Mouse (Mus musculus): ENCODE data around the gene Dnajc22. TPM values are rescaled to one million over a fixed set of nuclear protein-coding genes. Genes with fewer than 3 reads are reported as not detected.

Dnajc22 gene
- polyA plus RNA-seq, 1 experiment from 2014 or later, result 18.6 TPM

DNA sequence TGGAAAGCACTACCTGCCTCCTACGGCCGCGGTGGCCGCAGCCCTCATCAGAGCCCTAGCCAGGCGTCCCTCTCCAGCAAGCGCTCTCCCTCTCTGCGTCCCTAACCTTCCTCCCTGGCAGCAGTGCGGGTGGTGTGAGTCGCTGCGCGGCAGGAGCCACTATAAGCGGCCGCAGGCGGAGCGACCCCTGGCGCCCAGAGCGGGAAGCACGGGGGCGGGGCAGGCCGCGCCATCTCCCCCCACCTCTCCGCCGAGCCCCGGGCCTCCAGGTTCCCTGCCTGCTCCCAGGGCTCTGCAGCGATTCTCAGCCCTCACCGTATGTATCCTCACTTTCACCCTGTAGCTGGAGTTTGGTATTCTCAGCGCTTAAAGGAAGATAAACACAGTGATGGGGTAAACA, 4.7 kb upstream of the Dnajc22 start:
- Histone ChIP-seq H3K4me1 (peaks cover 21% of the 10 kb centered on the region), H3K9ac (no peak overlapping the region), H3K27me3 (replicated peaks) (peaks cover 89% of the 10 kb centered on the region), H3K9me3 (no peaks in the 10 kb centered on the region), H3K27ac (no peak overlapping the region), H3K4me2 (peak overlapping the region; percentile 58), H3K4me3 (replicated peaks) (peak overlapping the region; percentile 30; the same call in 1 of the 2 replicates), H3K36me3 (peaks cover 4% of the 10 kb centered on the region; the same call in 1 of the 2 replicates)
- under 1% methylated on average over 27 of the region's 27 CpGs for WGBS
- ATAC-seq (ENCODE audit: insufficient read depth, low FRiP score, low read depth), result peak; percentile 41; the same call in 1 of the 2 replicates

DNA sequence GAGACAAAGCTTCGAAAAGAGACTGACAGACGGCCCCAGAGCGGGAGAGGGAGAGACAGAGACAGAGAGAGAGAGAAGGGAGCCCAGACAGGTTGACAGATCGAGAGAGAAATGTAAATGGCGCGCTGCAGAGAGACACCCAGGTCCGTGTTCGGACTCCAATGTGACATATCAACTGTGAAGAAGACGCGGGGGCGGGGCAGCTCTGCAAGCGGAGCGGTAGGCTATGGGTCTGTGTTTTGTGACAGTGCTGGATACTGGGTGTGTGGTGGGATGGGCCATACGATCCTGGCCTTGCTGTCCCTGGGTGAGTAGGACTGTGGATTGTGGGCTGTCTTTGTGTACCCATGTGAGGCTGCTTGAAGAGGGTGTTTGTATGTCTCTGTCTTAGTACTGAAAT, 3.9 kb upstream of the Dnajc22 start:
- ATAC-seq (ENCODE audit: insufficient read depth, low FRiP score, low read depth), result no peak
- Histone ChIP-seq H3K9me3 (no peaks in the 10 kb centered on the region), H3K27me3 (replicated peaks) (peaks cover 90% of the 10 kb centered on the region), H3K4me1 (peaks cover 23% of the 10 kb centered on the region), H3K36me3 (no peaks in the 10 kb centered on the region), H3K9ac (no peak overlapping the region), H3K4me2 (peak overlapping the region; percentile 58; the same call in 1 of the 2 replicates), H3K27ac (no peak overlapping the region), H3K4me3 (replicated peaks) (no peak overlapping the region)
- 19% methylated on average over 14 of the region's 14 CpGs for WGBS

GRCm38 (mm10) chr15:99093291-99094258, 605 bp downstream of the Dnajc22 start:
- ATAC-seq (ENCODE audit: insufficient read depth, low FRiP score, low read depth), result no peak; the same call in 1 of the 2 replicates
- Histone ChIP-seq H3K4me1 (peaks cover 39% of the 10 kb centered on the region), H3K27ac (no peak overlapping the region), H3K36me3 (no peaks in the 10 kb centered on the region), H3K4me2 (peak overlapping the region; percentile 92), H3K9ac (0 out of 2 replicates have a peak overlapping the region, but pooled peaks have one; percentile 3), H3K4me3 (replicated peaks) (peak overlapping the region; percentile 42), H3K9me3 (no peaks in the 10 kb centered on the region), H3K27me3 (replicated peaks) (peaks cover 89% of the 10 kb centered on the region)
- 2% methylated on average over 56 of the region's 56 CpGs for WGBS

- no peaks in the 10 kb centered on the region for H3K36me3 ChIP-seq
- peak overlapping the region; percentile 35 for H3K4me2 ChIP-seq
- no peak overlapping the region for H3K27ac ChIP-seq
- H3K4me1 ChIP-seq, result peaks cover 47% of the 10 kb centered on the region
- no peaks in the 10 kb centered on the region for H3K9me3 ChIP-seq
- H3K27me3 ChIP-seq (replicated peaks), result peaks cover 85% of the 10 kb centered on the region
- WGBS, result 3% methylated on average over 27 of the region's 27 CpGs
- no peak overlapping the region for H3K9ac ChIP-seq
- no peak overlapping the region for H3K4me3 ChIP-seq (replicated peaks)
- no peak for ATAC-seq (ENCODE audit: insufficient read depth, low FRiP score, low read depth)
Measured at GRCm38 (mm10) chr15:99094631-99095270, 1.8 kb downstream of the Dnajc22 start.

- ATAC-seq (ENCODE audit: insufficient read depth, low FRiP score, low read depth), result no peak
- no peak overlapping the region for H3K4me3 ChIP-seq (replicated peaks)
Measured at GRCm38 (mm10) chr15:99095356-99095755, 2.4 kb downstream of the Dnajc22 start.

DNA sequence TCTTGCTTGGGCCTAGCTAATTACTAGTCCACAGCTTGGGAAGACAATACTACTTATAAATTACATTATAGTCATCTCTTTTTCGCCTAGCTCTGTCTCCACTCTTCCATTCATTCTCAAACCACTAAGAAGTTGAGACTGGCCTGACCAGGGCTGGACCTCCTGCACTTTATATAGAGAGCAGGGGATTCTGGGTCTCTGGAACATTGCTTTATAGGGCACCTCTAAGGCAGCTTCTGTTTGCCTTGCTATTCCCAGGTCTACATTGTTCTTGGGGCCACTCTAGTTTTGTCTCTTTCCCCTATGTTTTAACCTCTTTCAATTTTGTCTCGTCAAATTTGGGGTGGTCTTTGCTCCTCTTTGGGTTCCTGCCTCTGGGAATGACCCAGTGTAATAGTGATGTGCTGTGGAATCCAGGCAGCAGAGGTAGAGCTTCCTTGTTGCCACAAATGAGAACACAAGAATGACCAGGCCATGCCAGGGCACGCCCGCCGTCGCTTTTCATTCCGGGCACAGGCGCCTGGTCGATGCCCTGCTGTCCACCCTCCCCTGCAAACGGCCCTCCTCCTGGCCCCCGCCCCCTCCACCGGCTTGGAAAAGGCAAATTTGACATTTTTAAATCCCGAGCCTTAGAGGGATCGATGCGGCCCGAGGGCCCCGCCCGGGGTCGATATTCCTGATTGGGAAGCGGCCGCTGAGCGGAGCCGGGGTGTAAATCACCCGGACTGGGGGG, 3.3 kb downstream of the Dnajc22 start:
- no peak overlapping the region for H3K27ac ChIP-seq
- peaks cover 71% of the 10 kb centered on the region for H3K27me3 ChIP-seq (replicated peaks)
- H3K4me1 ChIP-seq, result peaks cover 47% of the 10 kb centered on the region
- H3K36me3 ChIP-seq, result no peaks in the 10 kb centered on the region
- H3K4me3 ChIP-seq (replicated peaks), result peak overlapping the region; percentile 35
- no peaks in the 10 kb centered on the region for H3K9me3 ChIP-seq
- H3K9ac ChIP-seq, result no peak overlapping the region
- peak overlapping the region; percentile 74 for H3K4me2 ChIP-seq
- ATAC-seq (ENCODE audit: insufficient read depth, low FRiP score, low read depth), result no peak
- 7% methylated on average over 24 of the region's 24 CpGs for WGBS

More at GRCm38 (mm10) chr15:99095356-99095755, 2.4 kb downstream of the Dnajc22 start:
- Histone ChIP-seq H3K4me1 (peaks cover 47% of the 10 kb centered on the region), H3K27me3 (replicated peaks) (peaks cover 80% of the 10 kb centered on the region), H3K36me3 (no peaks in the 10 kb centered on the region), H3K9me3 (no peaks in the 10 kb centered on the region), H3K9ac (no peak overlapping the region), H3K4me2 (no peak overlapping the region), H3K27ac (no peak overlapping the region)
- WGBS, result 13% methylated on average over 6 of the region's 6 CpGs

- H3K9ac ChIP-seq, result no peak overlapping the region
- peak overlapping the region; percentile 74 for H3K4me2 ChIP-seq
- no peaks in the 10 kb centered on the region for H3K9me3 ChIP-seq
- ATAC-seq (ENCODE audit: insufficient read depth, low FRiP score, low read depth), result no peak
- peaks cover 47% of the 10 kb centered on the region for H3K4me1 ChIP-seq
- H3K36me3 ChIP-seq, result no peaks in the 10 kb centered on the region
- peak overlapping the region; percentile 35 for H3K4me3 ChIP-seq (replicated peaks)
- H3K27me3 ChIP-seq (replicated peaks), result peaks cover 67% of the 10 kb centered on the region
- under 1% methylated on average over 56 of the region's 58 CpGs for WGBS
- H3K27ac ChIP-seq, result no peak overlapping the region
Measured at GRCm38 (mm10) chr15:99096831-99097500, 4.0 kb downstream of the Dnajc22 start.

GRCm38 (mm10) chr15:99097840-99098492, 5.0 kb downstream of the Dnajc22 start:
- H3K27ac ChIP-seq, result no peak overlapping the region
- H3K4me3 ChIP-seq (replicated peaks), result peak overlapping the region; percentile 35
- H3K9me3 ChIP-seq, result no peaks in the 10 kb centered on the region
- H3K4me2 ChIP-seq, result peak overlapping the region; percentile 74
- 0 out of 2 replicates have a peak overlapping the region, but pooled peaks have one; percentile 22 for H3K9ac ChIP-seq
- ATAC-seq (ENCODE audit: insufficient read depth, low FRiP score, low read depth), result no peak
- peaks cover 47% of the 10 kb centered on the region for H3K4me1 ChIP-seq
- 2% methylated on average over 39 of the region's 39 CpGs for WGBS
- H3K27me3 ChIP-seq (replicated peaks), result peaks cover 57% of the 10 kb centered on the region
- no peaks in the 10 kb centered on the region for H3K36me3 ChIP-seq

DNA sequence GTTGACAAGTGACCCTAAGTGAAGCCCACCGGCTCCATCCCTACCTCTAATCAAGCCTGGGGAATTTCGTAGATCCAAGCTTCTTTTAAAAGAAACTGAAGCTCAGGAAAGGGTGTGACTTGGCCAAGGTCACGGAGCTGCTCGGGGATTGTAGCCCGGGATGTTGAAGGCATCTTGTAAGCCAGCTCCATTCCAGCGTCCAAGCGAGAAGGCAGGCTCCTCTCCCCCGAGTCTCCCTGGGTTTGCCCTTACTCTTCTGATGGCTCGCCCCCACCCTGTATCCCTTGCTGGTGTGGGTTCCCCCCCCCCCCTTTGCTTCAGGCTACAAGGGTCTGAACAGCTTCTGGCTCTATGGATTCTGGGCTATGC, 5.5 kb downstream of the Dnajc22 start:
- Histone ChIP-seq H3K4me2 (peak overlapping the region; percentile 74), H3K27me3 (replicated peaks) (peaks cover 52% of the 10 kb centered on the region), H3K4me3 (replicated peaks) (peak overlapping the region; percentile 35), H3K9ac (no peak overlapping the region), H3K27ac (no peak overlapping the region), H3K9me3 (no peaks in the 10 kb centered on the region), H3K36me3 (no peaks in the 10 kb centered on the region), H3K4me1 (peaks cover 44% of the 10 kb centered on the region)
- 2% methylated on average over 9 of the region's 9 CpGs for WGBS
- no peak for ATAC-seq (ENCODE audit: insufficient read depth, low FRiP score, low read depth)

DNA sequence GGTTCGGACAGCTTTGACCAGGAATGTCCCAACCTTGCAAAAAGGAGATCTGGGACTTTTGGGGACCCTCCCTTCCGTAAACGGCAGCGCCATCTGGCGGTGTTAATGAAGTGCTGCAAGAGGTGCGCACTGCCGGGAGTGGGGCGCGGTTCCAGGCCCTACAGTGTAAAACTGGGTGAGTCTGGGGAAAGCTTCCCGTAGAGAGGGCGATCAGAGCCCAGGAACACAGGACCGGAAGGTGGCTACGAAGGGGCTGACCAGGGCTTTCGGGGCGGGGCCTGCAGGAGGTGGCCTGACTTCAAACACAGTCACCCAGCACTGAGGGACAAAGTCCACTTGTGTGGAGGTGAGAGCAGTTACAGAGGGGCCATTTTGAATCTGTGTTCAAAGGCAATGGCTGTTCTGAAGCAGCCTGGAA, 6.2 kb downstream of the Dnajc22 start:
- H3K9me3 ChIP-seq, result no peaks in the 10 kb centered on the region
- peak overlapping the region; percentile 35 for H3K4me3 ChIP-seq (replicated peaks)
- H3K4me2 ChIP-seq, result peak overlapping the region; percentile 74
- peak; percentile 93 for ATAC-seq (ENCODE audit: insufficient read depth, low FRiP score, low read depth)
- H3K36me3 ChIP-seq, result no peaks in the 10 kb centered on the region
- H3K27me3 ChIP-seq (replicated peaks), result peaks cover 46% of the 10 kb centered on the region
- H3K4me1 ChIP-seq, result peaks cover 39% of the 10 kb centered on the region
- peak overlapping the region; percentile 78 for H3K27ac ChIP-seq
- H3K9ac ChIP-seq, result no peak overlapping the region
- WGBS, result 2% methylated on average over 15 of the region's 15 CpGs

- ATAC-seq (ENCODE audit: insufficient read depth, low FRiP score, low read depth), result no peak
- no peaks in the 10 kb centered on the region for H3K36me3 ChIP-seq
- H3K4me3 ChIP-seq (replicated peaks), result peak overlapping the region; percentile 35
- no peaks in the 10 kb centered on the region for H3K9me3 ChIP-seq
- 40% methylated on average over 3 of the region's 3 CpGs for WGBS
- H3K9ac ChIP-seq, result no peak overlapping the region
- peaks cover 35% of the 10 kb centered on the region for H3K4me1 ChIP-seq
- peak overlapping the region; percentile 74 for H3K4me2 ChIP-seq
- H3K27ac ChIP-seq, result no peak overlapping the region
- H3K27me3 ChIP-seq (replicated peaks), result peaks cover 40% of the 10 kb centered on the region
Measured at GRCm38 (mm10) chr15:99099984-99100383, 7.0 kb downstream of the Dnajc22 start.

Data from stomach, embryonic 15.5 days (tissue).